Mouse (Mus musculus): ENCODE data around the gene Fam129c.

Gene Fam129c

GRCm38 (mm10) chr8:71610822-71611651 is 13.6 kb downstream of the Fam129c start, which contains the start of gene Colgalt1:
Colgalt1 (plus strand) TSS chr8:71610998.
- peak; percentile 90 to 94 for DNase-seq (ENCODE audit: low spot score in 2 of 2)

- DNase-seq (ENCODE audit: low spot score in 2 of 2), result no peak
Measured at GRCm38 (mm10) chr8:71612141-71612540, 14.7 kb downstream of the Fam129c start.

- DNase-seq (ENCODE audit: low spot score in 2 of 2), result no peak
Measured at GRCm38 (mm10) chr8:71613418-71613817, 16.0 kb downstream of the Fam129c start.

- DNase-seq (ENCODE audit: low spot score in 2 of 2), result no peak
Measured at GRCm38 (mm10) chr8:71619786-71620185, 22.3 kb downstream of the Fam129c start.

- DNase-seq (ENCODE audit: low spot score in 2 of 2), result no peak
Measured at GRCm38 (mm10) chr8:71625088-71625487, 27.6 kb downstream of the Fam129c start.

- DNase-seq (ENCODE audit: low spot score in 2 of 2), result no peak
Measured at GRCm38 (mm10) chr8:71626753-71627152, 29.3 kb downstream of the Fam129c start.

GRCm38 (mm10) chr8:71627265-71628099 is 30.0 kb downstream of the Fam129c start:
- DNase-seq (ENCODE audit: low spot score in 2 of 2), result no peak

- no peak for DNase-seq (ENCODE audit: low spot score in 2 of 2)
Measured at GRCm38 (mm10) chr8:71628396-71629095, 31.1 kb downstream of the Fam129c start.

GRCm38 (mm10) chr8:71629096-71629697 is 31.7 kb downstream of the Fam129c start:
- DNase-seq (ENCODE audit: low spot score in 2 of 2), result peak; percentile 87

- no peak for DNase-seq (ENCODE audit: low spot score in 2 of 2)
Measured at GRCm38 (mm10) chr8:71629781-71630212, 32.3 kb downstream of the Fam129c start.

- no peak for DNase-seq (ENCODE audit: low spot score in 2 of 2)
Measured at GRCm38 (mm10) chr8:71630761-71631160, 33.3 kb downstream of the Fam129c start.

GRCm38 (mm10) chr8:71631897-71632296 is 34.4 kb downstream of the Fam129c start:
- no peak for DNase-seq (ENCODE audit: low spot score in 2 of 2)

GRCm38 (mm10) chr8:71633164-71633563 is 35.7 kb downstream of the Fam129c start:
- DNase-seq (ENCODE audit: low spot score in 2 of 2), result peak; percentile 60 to 75

GRCm38 (mm10) chr8:71633981-71634667 is 36.7 kb downstream of the Fam129c start:
- peak in 1 of 2 experiments; percentile 40 for DNase-seq (ENCODE audit: low spot score in 2 of 2)

GRCm38 (mm10) chr8:71637149-71638095 is 40.0 kb downstream of the Fam129c start:
- DNase-seq (ENCODE audit: low spot score in 2 of 2), result no peak

GRCm38 (mm10) chr8:71638321-71638720 is 40.9 kb downstream of the Fam129c start:
- DNase-seq (ENCODE audit: low spot score in 2 of 2), result no peak

GRCm38 (mm10) chr8:71639318-71639717 is 41.9 kb downstream of the Fam129c start:
- DNase-seq (ENCODE audit: low spot score in 2 of 2), result no peak

GRCm38 (mm10) chr8:71645510-71645909 is 48.1 kb downstream of the Fam129c start:
- no peak for DNase-seq (ENCODE audit: low spot score in 2 of 2)

- DNase-seq (ENCODE audit: low spot score in 2 of 2), result no peak
Measured at GRCm38 (mm10) chr8:71654600-71654999, 57.2 kb downstream of the Fam129c start.

All from spleen, postnatal 14 days (tissue).